Mouse (Mus musculus) spleen, postnatal 14 days (tissue): ENCODE measurements at regions not wholly inside any gene's neighbourhood (a gene's known extent, or its start where the extent isn't known, plus 50 kb on each side); places are given as distances from the start of the nearest gene placed in this dataset.
"Not testable (repeated sequence)": the region's sequence is repeated elsewhere in the genome, so short reads cannot be mapped to it uniquely, and the experiment has no call there.

Experiments
- DNase-seq, 2 experiments: peaks; one replicate each; pipeline ENCODE4 v3.0.0; 2021 to 2022; ENCODE audit warnings: low spot score in 2 of 2

DNA sequence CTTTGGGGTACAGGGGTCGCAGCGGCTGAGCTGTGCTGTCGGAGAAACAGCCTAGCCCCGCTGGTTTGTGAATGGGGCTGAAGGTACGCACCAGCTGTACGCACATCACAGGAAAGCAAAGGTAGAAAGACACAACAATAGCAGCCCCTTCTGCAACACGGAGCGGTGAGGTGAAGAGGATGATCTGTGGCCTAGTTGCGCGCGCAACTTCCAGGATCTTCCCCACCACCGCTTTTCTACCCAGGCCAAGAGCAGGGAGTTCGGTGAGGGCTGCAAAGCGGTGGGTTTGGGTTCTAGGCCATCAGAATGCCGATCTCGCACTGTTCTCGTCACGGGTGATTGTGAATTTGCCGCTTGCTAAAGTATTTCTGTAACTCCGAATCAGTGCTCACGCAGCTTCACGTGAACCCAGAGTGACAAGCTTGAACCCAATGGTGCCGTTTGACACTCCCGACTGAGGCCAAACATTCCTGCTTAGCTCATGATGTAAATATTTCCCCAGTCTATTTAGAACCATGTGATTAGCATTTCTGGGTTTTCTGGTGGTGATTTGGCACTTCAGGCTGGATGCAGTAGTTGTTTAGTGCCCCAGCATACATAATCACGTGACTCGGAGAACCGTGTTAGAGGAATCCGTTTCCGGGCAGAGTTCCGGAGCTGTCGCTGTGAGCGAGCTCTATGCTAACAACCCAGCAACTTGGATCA is 54.7 kb downstream of the Cryaa start:
- DNase-seq = no peak

DNA sequence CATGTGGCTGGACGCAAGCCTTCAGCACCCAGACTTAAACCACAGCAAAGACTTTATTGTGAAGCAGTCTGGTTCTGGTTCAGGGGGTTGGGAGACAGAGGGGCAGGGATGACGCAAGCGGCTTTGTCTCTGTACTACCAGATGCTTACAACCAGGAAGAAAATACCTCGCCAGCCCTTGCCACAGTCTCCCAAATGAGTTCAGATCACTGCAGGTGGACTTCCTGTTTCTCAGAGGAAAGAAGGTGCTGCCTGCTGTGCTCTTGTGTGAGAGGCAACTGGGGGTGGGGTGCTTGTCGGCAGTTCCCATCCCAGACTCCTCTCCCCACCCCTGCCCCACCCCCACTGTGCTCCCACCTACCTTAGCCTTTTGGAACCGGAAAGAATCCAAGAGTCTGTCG is 56.9 kb downstream of the Cryaa start:
- DNase-seq = no peak

GRCm38 (mm10) chr17:31736716-31737115 is 59.1 kb downstream of the Cryaa start:
- no peak for DNase-seq

- DNase-seq = no peak
Observed at GRCm38 (mm10) chr17:31738249-31738648, 60.6 kb downstream of the Cryaa start.

- no peak for DNase-seq
Observed at GRCm38 (mm10) chr17:31739586-31739985, 62.0 kb downstream of the Cryaa start.

DNA sequence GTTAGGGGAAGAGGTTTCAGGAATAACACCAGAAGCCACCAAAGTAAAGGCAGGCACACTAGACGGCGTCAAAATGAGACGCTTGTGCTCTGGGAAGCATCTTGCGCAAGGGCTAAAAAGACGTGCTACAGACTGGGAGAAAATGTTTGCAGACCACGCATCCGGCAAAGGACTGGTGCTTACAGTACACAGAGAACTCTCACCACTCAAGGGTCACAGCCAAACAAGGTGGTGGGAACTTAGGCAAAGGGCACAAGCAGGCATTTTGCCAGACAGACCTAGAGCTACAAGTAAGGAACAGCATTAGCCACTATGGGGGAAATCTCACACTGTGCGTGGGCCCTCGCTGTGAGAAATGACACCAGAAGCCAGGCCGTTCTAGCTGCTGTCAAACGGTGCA is 62.5 kb downstream of the Cryaa start:
- DNase-seq = no peak

DNA sequence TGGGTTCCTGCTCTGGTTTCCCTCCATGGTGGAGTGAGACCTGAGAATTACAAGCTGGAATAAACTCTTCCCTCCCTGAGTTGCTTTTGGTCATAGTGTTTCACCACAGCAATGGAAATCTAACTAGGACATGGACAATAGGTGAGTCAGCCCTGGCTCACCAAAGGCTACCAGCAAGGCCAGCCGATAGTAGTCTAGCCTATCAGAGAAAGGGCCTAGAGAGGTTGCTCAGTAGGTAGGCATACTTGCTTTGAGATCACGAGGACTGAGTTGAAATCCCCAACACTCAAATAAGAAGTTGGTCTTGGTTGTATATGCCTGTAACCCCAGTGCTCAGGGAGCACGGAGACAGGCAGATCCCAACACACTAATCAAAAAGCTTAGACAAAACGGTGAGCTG is 66.0 kb downstream of the Cryaa start:
- DNase-seq = no peak

DNA sequence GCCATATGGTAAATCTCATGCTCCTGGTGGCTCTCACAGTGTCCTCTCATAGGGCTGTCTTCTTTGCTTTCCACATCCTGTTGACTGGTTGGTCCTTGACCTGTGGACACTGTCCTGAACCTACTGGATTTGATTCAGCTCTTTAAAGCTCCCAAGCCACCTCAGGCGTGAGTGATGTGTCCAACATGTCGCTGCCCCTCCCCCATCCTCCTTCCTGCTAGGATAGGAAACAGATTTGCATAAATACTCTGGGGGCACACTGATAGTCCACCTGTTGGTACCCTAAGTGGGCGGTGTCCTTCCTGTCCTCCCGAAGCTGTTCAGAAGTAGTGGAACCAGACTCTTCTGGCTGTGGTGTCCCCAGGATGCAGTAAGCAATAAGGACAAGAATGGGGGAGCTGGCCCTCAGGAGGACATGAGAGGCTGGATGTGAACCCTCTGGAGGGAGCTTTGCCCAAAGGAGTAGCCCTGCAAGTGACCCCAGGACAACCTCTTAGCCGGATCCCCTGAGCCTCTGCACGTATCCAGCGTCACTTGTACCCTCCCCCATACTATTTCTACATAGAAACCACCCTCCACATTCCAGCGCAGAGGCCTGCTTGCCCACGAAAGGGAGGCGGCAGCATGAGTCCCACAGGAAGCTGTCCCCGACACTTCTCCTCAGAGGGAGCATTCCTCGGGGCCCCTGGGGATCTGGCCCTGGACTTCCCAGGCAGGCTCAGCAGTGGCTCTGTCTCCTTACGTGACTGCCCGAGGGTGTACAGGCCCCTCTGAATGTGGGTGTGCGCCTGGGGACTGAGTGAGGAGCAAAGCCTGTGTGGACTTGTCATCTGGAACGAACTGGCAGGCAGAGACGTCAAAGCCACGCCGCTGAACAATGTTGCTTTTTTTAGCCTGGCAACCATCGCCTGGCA is 68.8 kb downstream of the Cryaa start:
- DNase-seq = peak; percentile 39 to 60

GRCm38 (mm10) chr17:31747563-31747962 is 70.0 kb downstream of the Cryaa start:
- DNase-seq = no peak

- DNase-seq = no peak
Observed at GRCm38 (mm10) chr17:31748158-31748557, 70.6 kb downstream of the Cryaa start.

DNA sequence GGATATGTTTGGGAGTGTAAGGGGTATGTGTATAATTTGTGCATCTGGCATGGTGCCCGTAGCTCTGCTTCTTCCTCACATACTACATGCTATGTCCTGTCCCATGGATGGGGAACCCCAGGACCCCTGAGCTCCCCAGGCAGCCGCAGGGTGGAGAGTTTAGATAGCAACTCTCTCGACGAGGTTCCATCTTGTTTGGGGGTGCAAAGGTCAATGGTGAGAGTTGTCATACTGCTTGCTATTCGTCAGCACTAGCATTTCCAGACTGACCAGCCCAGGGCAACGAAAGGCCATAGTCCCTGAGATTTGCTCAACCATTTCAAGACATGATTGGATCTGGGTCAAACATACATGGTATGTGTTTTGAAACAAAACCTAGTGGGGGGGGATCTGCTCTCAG is 71.4 kb downstream of the Cryaa start:
- no peak for DNase-seq

DNA sequence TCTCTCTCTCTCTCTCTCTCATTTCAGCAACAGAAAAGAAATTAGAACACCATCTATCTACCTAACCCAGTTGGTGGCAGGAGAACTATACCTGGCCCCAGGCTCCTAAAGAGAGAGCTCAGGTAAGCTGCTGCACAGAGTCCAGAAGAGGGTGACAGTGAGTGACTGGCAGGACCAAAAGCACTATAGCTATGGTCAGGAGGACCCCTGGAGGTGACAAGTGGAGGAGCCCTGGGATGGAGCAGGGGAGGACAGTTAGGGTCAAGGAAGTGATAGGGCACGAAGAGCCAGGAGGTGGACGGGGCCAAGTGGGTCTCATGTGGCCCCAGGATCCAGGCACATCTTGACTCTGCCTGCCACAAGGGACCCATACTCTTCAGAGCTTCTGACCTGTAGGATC is 73.7 kb downstream of the Cryaa start:
- peak; percentile 23 to 44 for DNase-seq

GRCm38 (mm10) chr17:31753113-31753858 is 75.7 kb downstream of the Cryaa start:
- DNase-seq = peak; percentile 32 to 57

DNA sequence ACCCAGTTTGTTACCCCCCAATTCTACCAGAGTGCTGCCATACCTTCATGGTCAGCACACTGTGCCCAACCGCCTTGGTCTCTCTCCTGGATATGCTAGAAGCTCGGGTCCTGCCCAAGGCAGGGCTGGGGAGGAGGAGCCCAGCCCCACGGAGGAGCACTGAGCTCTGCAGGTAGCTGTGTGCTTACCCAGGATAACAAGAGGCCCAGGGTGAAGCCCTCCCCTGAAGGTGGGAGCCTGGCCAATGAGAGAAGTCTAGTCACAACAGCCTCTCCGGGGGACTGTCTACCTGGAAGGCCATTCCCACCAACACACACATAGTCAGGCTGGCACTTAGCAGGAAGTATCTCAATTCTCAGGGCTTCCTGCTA is 76.2 kb downstream of the Cryaa start:
- DNase-seq = peak in 1 of 2 experiments; percentile 15

GRCm38 (mm10) chr17:31760465-31760864 is 82.9 kb downstream of the Cryaa start:
- no peak for DNase-seq

- no peak for DNase-seq
Observed at GRCm38 (mm10) chr17:31763078-31763477, 85.5 kb downstream of the Cryaa start.

DNA sequence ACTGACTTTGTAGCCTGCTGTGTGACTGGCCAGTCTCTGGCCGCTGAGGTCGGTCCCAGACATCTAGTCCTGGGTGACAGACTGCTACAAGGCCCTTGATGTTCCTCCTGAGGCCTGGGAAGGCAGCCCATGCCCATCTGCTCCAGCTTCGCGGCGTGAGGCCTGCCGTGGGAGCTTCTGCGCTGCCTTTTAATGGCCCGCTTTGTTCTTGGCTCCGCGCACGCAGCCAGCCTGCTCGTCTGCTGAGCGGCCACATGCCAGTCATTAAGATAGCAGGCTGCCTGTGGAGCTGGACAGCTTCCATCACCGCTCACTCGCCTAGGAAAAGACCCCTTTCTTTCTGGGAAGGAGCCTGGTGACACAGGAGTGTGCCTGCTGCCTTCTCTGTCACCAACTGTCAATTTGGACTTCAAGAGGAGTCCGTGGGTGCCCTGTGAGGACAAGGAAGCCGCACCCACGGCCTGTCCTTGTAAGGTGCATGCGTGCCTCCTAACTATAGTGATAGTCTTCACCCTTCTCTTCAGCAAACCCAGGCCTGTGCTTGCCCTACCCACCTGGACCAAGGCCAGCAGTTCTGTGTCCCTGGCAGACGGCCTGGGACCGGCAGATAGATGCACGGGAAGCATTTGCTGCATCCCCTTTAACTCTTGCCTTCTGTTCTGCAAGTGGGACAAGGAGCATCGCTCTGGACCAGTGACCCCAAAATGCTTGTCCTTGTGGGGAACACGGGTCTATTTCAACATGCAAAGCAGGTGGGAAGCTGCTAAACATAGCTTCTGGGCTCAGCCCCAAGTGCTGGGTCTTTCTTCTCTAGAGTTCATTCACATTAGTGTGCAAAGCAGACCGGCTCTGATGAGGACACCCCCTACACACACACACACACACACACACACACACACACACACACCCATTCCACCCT is 88.6 kb downstream of the Sik1 start:
- DNase-seq = no peak

- no peak for DNase-seq
Observed at GRCm38 (mm10) chr17:31772201-31772820, 83.3 kb downstream of the Sik1 start.

DNA sequence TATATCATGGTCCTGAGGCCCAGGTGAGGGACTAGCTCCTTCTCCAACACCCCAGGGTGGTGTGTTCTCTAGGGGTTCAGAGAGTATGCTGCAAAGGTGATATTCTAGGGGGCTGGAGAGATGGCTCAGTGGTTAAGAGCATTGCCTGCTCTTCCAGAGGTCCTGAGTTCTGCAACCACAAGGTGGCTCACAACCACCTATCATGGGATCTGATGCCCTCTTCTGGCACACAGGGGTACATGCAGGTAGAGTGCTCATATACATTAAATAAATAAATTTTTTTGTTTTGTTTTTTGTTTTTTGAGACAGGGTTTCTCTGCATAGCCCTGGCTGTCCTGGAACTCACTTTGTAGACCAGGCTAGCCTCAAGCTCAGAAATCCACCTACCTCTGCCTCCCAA is 81.7 kb downstream of the Sik1 start:
- not testable (repeated sequence) for DNase-seq

- no peak for DNase-seq
Observed at GRCm38 (mm10) chr17:31775037-31775436, 80.6 kb downstream of the Sik1 start.

- DNase-seq = no peak
Observed at GRCm38 (mm10) chr17:31775966-31776365, 79.6 kb downstream of the Sik1 start.
